Mouse (Mus musculus) lung, postnatal 36 days (tissue): ENCODE data around the gene Sfi1.
A peak's percentile ranks its signal among the peaks of the same experiment; 100 is the strongest.
"Not testable (repeated sequence)": the region's sequence is repeated elsewhere in the genome, so short reads cannot be mapped to it uniquely, and the experiment has no call there.

Source experiments
- DNase-seq: peaks from one replicate; pipeline ENCODE4 v3.0.0; 2022; ENCODE audit warnings: mixed read lengths

Gene Sfi1

DNA sequence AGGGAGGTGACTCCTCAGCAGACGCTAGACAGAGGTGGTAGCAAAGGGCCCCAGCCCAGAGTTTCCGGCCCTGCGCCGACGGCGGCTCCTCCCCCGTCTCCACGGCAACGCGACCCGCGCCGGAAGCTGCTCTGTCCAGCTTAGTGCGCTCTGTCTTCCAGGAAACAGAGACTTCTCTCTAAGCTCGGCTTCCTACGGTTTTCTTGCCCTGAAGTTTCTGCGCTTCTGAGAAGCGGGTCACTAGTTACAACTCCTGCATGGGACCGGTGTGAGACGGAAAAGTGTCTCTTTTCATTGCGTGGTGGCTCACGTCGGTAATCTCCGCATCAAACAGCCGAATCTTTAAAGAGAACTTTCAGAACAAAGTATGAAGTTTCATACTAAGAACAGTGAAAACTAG lies at the start of gene Sfi1:
Sfi1 (minus strand) TSS at position 101 of the 400 bp plus-strand sequence.
- DNase-seq, result no peak

DNA sequence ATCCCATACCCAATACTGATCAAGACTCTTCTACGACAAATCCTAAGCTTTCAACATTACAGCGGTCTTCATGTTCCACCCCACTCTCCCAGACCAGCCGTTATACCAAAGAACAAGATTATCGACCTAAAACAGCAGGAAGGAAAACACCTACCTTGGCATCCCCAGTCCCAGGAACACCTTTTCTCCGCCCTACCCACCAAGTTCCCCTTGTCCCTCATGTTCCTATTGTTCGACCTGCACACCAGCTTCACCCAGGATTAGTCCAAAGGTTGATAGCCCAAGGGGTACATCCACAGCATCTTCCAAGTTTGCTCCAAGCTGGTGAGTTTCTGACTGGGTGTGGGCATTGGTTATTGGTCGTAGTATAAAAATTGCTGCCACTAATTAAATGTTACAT lies 49.1 kb upstream of the Sfi1 start:
- no peak for DNase-seq

DNA sequence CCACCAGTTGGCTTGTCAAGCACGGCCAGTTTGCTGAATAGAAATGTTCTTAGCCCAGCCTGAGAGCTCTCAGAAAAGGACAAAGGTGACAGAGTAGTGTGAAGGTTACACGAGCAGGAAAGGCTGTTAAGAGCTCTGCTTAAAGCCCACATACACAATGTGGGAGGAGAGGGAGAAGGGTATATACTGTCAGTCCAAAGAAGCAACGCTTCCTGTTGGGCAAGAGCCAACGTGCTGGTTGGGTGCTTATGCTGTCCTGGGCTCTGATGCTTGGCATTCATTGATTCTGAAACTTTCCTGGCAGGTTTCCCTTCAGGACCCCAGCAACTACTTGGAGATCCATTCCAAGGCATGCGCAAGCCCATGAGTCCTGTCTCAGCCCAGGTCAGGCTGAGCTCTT lies 42.0 kb upstream of the Sfi1 start:
- no peak for DNase-seq

DNA sequence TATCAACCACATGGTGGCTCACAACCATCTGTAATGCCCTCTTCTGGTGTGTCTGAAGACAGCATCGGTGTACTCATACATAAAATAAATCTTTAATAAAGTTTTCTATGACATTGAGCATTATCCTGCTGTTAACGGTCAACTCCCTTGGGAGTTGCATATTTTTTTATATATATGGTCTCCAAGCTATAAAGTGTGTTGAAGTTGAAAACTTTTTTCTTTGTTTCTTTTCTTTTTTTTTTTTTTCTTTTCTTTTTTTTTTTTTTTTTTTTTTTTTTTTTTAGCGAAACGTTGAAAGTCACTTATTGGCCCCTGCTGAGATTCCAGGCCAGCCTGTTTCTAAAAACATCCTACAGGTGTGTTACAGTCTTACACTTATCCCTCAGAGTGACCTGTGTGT lies 40.4 kb upstream of the Sfi1 start:
- DNase-seq, result no peak

DNA sequence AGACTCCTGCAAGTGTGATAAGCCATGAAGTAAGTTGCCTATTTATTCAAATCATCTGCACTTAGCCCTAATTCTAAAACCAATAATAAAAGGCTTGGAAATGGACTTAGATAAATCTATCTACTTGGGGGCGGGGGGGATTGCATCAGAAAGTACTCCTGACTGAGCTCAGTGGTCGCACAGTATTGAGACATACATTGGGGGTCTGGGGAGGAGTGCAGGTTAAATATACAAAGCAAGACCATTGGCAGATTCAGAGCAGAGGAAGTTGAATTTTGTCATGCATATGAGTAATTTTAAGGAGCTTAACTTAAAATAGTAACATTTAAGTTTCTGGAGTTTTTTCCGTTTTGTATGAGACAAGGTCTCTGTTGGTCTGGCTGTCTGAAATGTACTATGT lies 39.0 kb upstream of the Sfi1 start:
- DNase-seq, result no peak

DNA sequence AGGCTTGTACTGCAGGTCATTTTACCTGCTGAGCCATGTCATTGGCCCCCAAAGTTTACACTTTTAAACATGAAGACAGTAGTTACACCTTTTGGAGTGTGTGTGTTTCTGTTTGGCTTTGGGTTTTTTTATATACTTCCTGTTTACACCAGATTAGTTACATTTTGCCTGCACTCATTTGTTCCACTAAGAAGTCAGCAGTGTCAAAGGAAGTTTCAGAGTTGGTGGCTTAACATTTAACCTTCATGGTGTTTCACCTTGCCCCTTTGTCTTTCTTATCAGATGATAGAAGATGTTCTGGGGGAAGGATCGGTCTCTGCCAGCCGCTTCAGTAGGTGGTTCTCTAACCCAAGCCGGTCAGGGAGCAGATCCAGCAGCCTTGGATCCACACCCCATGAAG lies 33.9 kb upstream of the Sfi1 start:
- no peak for DNase-seq

DNA sequence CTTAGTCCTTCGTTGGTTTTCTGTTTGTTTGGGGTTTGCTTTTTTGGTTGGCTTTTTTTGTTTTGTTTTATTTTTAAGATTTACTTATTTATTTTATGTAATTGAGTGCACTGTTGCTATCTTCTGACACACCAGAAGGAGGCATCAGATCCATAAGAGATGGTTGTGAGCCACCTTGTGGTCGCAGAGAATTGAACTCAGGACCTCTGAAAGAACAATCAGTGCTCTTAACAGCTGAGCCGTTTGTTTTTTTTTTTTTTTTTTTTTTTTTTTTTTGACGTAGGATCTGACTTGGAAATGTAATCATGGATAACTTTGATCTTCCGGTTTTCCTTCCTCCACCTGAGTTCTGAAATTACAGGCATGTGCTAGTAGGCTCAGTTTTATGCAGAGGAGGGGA lies 29.8 kb upstream of the Sfi1 start:
- no peak for DNase-seq

DNA sequence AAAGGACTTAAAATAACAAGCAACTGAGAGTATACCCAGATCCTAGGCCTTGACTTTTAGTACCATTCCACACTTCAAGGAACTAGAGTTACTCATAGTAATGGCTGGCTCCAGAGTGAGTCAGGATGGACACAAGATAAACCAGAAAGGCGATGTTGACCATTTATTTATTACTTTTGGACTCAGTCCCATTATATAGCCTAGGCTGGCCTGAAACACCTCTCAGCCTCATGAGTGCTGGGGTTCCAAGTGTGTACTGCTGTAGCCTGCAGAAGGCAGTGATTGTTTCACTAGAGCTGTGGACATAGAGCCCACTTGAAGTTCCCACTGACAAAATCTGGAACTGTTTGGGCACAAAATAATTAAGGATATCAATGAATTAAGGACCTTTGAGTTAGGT lies 19.3 kb upstream of the Sfi1 start:
- DNase-seq, result no peak

DNA sequence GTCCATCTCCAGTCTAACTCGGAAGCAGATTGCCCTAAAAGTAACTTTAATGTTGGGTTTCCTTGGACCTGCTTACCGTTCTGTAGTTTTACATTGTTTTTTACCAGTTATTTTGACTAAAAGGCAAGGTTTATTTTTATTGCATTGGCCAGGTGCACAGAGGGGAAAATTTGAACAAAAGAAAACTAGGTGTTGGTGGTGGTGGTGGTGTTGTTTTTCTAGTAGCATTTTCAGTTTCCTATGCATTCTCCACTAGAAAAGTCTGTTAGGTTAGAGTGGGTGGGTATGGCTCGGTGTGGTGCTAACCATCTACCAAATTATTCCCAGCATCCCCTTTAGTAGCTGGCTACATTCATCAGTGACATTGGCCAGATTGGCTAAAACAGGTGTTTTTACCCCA lies 13.5 kb upstream of the Sfi1 start:
- no peak for DNase-seq

DNA sequence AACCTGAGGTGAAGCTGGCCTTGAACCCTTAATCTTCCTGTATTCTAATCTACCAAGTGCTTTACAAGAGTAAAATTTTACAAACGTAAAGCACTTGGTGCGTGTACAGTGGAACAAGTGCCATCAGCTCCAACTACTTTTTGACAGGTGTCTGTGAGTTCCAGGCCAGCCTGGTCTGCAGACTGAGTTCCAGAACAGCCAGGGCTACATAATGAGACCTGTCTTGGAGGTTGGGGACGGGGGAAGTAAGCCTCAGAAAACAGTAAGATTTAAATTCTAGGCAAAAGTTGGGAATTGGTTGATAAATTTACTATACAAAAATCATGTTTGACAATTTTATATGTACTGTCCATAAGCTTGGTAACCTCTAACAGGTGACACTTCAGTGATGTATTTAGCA lies 11.9 kb upstream of the Sfi1 start:
- DNase-seq, result no peak

DNA sequence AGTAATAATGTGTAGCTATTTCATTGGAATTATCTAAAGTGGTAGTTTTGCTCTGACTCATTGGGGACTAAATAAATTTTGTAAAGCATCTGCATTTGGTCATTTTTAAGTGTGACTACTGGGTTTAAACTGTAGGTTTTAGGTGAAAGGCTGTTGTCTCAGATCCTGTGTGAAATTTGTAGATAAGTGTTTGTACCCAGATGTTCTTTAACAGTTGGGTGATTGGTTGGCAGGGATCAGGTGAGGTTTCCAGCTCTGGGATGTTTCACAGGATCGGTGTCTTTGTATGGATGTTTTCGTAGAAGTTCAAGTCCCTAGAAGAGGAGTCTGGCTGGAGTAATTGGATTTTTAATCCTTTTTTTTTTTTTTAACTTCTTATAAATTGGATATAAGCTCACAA lies 10.5 kb upstream of the Sfi1 start:
- no peak for DNase-seq

DNA sequence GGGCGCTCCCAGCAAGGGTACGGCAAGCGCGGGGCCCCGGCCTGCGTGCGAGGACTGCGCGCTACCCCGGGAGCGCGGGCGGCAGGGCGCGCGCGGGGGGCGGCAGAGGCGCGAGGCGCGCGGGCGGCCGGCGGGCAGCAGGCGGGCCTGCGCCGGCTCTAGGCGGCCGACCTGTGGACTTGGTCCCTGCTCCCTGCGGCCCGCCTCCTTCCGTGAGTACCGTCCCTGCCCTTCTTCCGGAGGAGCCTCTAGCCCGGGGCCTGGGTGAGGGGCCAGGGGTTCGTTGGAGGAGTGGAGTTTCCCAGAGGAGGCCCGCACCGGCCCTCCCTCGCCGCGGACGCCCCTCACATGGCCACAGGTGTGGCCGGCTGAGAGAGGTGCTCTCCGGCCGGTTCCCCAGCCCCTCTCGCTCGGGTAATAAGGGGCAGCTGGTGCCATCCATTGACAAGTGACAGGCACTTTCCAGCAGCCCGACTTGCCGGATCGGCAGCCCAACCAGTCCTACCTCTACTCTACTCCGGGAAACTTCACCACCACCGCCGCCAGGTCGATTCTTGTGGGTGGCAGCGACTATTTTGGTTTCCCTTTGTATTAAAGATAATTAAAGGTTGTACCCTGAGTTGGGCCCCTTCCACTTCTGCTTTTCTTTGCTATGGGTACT lies 9.6 kb upstream of the Sfi1 start:
- DNase-seq, result peak; percentile 46

DNA sequence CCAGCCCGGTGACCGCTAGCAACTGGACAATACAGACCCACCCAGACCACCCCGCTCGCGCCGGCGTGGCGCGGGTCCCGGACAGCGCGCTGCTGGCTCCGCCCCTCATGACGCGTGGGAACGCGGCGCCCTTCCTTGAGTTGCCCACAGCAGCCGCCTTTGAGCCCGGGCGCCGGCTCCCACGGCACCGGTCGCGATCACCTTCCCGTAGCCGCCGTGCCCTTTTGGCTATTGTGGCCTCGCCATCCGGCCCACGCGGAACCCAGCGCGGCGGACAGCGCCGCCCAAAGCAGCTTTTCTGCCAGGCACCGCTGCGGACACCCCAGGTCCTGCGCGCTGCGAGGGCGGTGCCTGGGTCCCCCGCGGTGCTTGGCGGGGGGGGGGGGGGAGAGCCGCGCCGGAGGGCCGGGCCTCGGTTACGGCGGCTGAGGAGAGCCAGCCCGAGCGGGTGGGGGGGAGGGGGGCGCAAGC lies 9.0 kb upstream of the Sfi1 start, which contains the start of gene Eif4enif1:
Eif4enif1 (plus strand) TSS at position 162 of the 471 bp plus-strand sequence.
- DNase-seq, result peak; percentile 92

DNA sequence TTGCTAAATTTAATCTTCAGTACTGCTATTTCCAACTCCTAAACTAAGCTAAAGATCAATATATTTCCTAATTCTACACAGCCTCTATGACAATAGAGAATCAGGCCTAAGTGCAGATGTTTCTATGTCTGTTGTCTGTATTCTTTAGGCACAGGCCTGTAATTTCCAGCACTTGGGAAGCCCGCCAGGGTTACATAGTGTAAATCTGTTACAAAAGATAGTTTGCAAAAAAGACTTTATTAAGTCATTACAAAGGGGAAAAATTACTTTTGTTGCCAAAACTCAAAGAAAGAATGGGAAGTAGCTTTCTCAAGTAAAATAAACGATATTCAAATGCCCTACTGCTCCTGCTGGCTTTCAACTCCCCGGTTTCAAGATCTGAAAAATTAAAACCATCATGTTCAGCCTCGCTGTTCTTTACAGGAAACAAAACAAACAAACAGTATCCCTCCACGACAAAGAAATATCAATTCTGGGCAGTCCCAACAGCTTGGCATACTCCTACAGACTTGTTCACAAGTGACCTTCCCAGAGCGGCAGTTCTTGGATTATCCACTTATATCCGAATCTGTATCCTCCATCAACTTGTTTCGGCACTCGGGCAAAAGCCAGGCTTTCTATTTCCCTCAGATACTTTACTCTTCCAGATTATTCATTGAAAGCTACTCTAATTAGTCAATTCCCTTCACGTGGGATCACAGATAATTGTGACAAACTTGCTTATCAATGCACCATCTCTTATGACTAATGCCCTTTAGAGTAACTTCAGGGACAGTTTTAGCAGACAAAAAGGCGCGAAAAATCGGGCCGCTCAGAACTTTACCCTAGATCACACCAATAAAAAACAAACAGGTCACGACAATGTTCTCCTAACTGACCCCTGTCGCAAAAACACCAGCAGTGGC lies 8.3 kb upstream of the Sfi1 start:
- peak; percentile 15 for DNase-seq

DNA sequence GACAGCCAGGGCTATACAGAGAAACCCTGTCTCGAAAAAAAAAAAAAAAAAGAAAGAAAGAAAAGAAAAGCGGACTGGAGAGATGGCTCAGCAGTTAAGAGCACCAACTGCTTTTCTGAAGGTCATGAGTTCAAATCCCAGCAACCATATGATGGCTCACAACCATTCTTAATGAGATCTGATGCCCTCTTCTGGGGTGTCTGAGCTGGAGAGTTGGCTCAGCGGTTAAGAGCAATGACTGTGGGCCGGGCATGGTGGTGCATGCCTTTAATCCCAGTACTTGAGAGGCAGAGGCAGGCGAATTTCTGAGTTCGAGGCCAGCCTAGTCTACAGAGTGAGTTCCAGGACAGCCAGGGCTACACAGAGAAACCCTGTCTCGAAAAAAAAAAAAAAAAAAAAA lies 7.4 kb upstream of the Sfi1 start:
- DNase-seq, result not testable (repeated sequence)

DNA sequence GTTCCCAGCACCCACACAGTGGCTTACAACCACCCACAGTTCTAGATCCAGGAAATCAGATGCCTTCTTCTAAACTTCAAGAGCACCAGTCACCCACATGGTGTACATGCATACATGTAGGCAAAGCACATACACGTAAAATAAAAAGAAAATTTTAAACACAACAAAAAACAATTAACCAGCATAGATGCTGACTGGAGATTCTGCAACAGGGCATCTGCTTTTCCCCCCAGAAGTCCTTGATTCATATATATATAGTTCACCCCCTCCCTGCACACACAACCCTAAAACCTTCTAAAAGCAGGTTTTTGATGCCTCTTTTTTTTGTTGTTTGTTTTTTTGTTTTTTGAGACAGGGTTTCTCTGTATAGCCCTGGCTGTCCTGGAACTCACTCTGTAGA lies 10.6 kb downstream of the Sfi1 start:
- not testable (repeated sequence) for DNase-seq

DNA sequence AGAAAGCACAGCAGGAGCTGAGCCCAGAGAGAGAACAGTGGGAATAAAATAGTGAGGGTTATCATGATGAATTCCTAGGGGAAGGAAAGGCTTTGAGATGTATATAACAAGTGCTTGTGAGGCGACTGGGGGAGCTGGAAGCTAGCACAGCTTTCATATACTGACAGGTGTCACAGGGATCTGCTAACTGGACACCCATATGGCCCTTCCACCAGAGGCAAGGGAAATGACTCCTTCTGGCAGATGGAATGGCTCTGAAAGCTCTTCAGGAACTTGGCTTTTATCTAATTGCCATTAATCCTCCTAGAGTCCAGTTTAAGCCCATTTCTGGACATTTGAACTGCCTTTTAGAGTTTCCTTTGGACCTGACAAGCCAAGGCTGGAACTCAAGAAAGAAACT lies 11.3 kb downstream of the Sfi1 start:
- DNase-seq, result not testable (repeated sequence)

DNA sequence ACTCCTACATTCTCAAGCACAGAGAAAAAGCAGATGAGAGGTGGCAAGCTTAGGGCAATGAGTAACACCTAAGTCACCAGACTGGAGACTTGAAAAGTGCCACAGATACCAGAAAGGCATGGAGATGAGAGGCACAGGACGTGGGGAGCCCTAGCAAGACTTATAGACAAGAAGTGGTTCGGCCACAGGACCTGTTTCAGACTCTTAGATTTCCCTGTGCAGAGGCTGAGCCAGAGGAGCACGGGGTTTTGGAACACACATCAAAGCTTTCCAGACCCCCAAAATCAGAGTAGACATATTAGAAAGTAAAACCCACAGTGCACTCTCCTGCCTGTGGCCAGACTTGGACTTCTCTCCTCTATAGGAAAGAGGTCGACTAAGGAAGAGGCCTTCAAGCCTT lies 12.0 kb downstream of the Sfi1 start:
- DNase-seq, result peak; percentile 68

DNA sequence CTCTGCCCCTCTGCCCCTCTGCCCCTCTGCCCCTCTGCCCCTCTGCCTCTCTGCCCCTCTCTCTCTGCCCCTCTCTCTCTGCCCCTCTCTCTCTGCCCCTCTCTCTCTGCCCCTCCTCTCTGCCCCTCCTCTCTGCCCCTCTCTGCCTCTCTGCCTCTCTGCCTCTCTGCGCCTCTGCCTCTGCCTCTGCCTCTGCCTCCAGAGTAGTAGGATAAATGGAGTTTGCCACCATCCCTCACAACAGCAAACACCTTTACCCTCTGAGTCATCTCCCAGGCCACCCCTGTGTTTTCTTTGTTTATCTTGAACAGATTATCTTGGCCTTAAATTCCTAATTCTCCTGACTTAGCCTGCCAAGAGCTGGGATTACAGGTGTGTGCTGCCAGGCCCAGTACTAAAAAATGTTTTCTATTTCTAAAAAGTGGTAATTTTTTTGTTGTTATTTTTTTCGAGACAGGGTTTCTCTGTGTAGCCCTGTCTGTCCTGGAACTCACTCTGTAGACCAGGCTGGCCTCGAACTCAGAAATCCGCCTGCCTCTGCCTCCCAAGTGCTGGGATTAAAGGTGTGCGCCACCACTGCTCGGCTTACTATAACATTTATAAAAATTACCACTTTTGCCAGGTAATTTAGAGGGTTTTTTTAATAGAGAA lies 12.6 kb downstream of the Sfi1 start:
- DNase-seq, result not testable (repeated sequence)

DNA sequence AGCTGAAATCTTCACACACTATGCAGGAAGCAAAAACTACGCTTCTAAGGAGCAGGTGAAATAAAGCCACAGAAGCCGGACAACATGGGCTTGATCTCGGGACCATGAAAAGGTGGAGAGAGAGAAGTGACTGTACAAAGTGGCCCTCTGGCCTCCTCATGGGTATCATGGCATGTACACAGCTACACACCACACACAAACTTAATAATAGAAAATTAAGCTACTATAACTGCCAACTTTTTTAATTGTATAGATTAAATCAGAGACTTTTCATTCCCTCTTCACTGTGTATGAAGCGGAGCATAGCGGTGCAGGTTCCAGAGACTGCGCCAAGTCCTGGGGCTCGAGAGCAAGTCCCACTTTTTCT lies 13.6 kb downstream of the Sfi1 start:
- not testable (repeated sequence) for DNase-seq

DNA sequence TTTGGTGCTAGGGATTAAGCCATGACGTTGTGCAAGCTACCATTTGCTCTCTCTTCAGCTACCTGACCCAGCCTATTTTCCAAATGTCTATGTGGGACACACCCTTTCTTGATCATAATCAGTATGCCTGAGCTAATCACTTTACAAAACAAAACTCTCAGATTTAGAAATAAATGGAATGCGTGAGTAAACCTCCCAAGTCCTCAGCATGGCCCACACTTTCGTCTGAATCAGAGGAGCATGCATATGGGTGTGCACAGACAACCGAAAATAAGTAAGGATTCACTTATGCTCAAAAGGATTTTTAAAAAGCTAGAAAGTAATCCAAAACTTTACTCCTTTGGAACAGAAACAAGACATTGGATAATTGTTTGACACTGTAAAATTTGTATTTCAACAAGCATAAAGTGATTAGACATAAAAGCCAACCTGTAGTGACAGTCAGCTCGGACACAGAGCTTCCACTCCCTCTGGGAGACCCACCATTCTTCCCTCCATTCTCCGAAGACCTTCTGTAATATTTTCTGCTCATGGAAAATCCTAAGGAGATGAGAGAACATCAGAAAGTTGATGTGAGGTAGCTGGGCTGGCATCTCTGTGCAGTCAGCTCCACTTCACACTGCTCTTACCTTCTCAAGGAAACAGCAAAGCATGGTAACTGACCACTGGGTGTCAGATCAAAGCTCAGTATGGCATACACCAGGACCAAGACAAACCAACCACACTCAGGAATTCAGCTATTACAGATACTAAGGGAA lies 14.1 kb downstream of the Sfi1 start:
- not testable (repeated sequence) for DNase-seq

DNA sequence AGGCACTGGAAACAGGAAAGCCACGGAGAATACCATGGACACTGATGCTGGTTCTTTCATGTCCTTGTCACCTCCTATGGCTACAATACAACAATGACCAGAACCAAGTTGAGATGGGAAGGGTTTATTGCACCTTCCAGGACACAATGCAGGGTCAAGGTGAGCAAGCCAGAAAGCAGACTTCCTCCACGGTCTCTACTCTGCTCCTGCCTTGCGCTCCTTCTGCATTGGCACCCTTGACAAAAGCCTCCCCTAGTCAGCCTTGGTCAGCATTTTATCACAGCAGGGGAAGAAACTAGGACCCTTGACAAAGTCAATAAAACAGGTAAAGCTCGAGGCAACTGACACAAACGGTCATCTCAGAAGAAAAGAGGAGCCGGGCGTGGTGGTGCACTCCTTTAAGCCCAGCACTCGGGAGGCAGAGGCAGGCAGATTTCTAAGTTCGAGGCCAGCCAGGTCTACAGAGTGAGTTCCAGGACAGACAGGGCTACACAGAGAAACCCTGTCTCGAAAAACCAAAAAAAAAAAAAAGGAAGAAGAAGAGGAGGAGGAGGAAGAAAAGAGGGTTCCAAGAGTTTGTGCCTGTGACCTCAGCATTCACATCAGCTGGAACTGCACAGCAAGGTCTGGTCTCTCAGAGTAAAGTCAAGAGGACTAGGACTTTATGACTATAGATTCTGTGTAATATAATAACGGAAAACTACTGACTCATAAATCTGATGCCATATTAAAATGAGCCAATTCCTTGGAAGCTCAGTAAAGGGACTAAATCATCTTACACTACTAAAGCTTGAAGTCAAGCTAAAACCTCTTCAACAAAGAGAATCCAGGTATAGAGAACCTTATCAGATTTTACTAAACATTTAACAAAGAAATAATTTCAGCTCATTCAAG lies 19.6 kb downstream of the Sfi1 start:
- DNase-seq, result peak; percentile 56
